Mouse (Mus musculus): ENCODE measurements around the gene Btn2a2.

GRCm38 (mm10) chr13:23475658-23476057, 13.0 kb downstream of the Btn2a2 start:
- TF ChIP-seq CTCF (IDR thresholded peaks at IDR 0.05; ENCODE audit: low read depth, low read length) (no peak), EP300 (IDR thresholded peaks at IDR 0.05; ENCODE audit: insufficient read depth, low read depth, low read length) (no peak)

Data from ES-Bruce4 (cell line).